Mouse (Mus musculus): Measurements from ENCODE around the gene Gm10340.
"Not testable (repeated sequence)": the region's sequence is repeated elsewhere in the genome, so short reads cannot be mapped to it uniquely, and the experiment has no call there.

Gene Gm10340

DNA sequence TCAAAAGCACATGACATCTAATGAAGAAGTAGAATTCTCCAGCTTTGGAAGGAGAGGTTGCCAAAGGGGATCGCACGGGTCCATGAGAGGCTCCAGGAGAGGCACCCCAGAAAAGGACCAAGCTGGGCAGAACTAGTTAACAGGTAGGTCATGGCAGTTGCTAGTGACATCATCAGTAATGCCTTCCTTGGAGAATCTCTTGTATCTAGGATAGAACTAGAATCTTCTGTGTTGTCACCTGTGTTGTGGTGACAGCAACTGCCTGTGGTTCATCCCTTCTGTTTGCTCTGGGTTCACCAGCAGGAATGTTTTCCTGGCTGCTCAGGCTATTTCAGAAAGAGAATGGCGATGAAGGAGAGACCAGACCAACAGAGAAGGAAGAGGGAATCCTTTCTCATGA is at the start of gene Gm10340:
TSS of gene Gm10340 (plus strand) at position 301 of the 400 bp plus-strand sequence.
- not testable (repeated sequence) for DNase-seq (ENCODE audit: low spot score)

DNA sequence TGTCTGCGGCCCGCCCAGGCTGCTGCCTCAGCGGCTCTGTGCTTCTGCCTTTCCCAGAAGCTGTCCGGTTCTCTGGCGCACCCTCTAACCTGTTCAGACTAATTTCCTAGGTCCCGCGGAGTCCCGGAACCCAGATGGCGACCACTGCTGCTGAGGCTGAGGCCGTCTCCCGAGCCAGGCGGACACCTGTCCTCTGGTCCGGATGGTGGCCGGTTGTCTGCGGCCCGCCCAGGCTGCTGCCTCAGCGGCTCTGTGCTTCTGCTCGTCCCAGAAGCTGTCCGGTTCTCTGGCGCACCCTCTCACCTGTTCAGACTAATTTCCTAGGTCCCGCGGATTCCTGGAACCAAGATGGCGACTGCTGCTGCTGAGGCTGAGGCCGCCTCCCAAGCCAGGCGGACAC is 17.7 kb upstream of the Gm10340 start:
- not testable (repeated sequence) for DNase-seq (ENCODE audit: low spot score)

DNA sequence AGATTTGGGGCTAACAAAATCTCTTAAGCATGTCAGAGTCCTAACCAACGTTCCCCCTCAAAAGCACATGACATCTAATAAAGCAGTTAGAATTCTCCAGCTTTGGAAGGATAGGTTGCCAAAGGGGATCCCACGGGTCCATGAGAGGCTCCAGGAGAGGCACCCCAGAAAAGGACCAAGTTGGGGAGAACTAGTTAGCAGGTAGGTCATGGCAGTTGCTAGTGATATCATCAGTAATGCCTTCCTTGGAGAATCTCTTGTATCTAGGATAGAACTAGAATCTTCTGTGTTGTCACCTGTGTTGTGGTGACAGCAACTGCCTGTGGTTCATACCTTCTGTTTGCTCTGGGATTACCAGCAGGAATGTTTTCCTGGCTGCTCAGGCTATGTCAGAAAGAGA is 54.2 kb downstream of the Gm10340 start, which contains the start of gene Gm5795:
TSS of gene Gm5795 (plus strand) at position 301 of the 400 bp plus-strand sequence.
- not testable (repeated sequence) for DNase-seq (ENCODE audit: low spot score)

Measured in retina, embryonic 14.5 days (tissue).